Mouse (Mus musculus) lung, adult 2 months (tissue): ENCODE results near the gene Mtx2.

Experiments
- CTCF ChIP-seq: fragments of 200-500 bp; IDR thresholded peaks from 2 replicates; pipeline ENCODE4 v1.5.1; 2011; ENCODE audit warnings: mild to moderate bottlenecking, low read length, control low read depth; ENCODE audit not compliant: insufficient read depth
- POLR2A ChIP-seq: fragments of 200-500 bp; IDR thresholded peaks from 2 replicates; pipeline ENCODE4 v1.6.1; 2011; ENCODE audit warnings: low read depth, mild to moderate bottlenecking, control low read depth, low read length, borderline replicate concordance; ENCODE audit errors: extremely low read depth

DNA sequence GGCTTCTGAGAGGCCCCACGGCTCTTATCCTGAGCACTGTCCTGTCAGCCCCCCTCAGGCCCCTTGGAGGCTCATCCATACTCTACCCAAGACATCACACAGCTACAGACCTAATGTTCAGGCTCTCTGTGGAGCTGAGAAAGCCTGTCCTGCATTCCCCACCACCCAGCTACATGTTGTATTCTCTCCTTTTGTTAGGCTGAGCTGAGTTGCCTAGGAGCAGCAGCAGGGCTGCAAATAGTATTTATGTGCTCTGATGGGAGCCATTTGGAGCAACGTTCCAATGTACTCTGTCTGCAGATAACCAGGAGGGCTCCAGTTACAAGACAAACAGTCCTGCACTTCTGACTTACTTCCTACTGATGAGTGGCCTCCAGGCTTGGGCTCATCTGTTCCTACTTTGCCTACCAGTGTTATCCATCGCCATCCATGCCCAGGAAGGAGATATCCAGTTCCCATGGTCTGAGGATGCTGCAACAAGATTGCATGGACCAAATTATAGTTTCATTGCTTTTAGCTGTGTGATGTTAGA is 76.2 kb downstream of the Mtx2 start:
- TF ChIP-seq CTCF (no peak), POLR2A (no peak)
